In genomic region chr19:3851502-3851962, GRCm38 (mm10) we compare ENCODE assay signal across 7 mouse cellular contexts. TPM values are rescaled to one million over a fixed set of nuclear protein-coding genes. Genes with fewer than 3 reads are reported as not detected.
DNase-seq lines count a peak whose midpoint lies in the region; ATAC-seq lines count a peak whose summit lies in the region.

Chka (plus strand) TSS chr19:3851773.

- H3K4me1 ChIP-seq in embryonic facial prominence, embryonic 11.5 days (ENCODE audit: control insufficient read depth, insufficient read depth, low read length), result peaks cover 2% of the 10 kb centered on the region
- H3K4me1 ChIP-seq in limb, embryonic 11.5 days (ENCODE audit: control insufficient read depth, insufficient read depth, low read length), result peaks cover 12% of the 10 kb centered on the region
- H3K4me1 ChIP-seq in midbrain, embryonic 14.5 days (ENCODE audit: control insufficient read depth, insufficient read depth, low read length), result peaks cover 30% of the 10 kb centered on the region

- peak within 1 kb of the TSS; percentile 79 for H3K4me2 ChIP-seq in embryonic facial prominence, embryonic 11.5 days (ENCODE audit: low read depth, low read length)
- H3K4me2 ChIP-seq in limb, embryonic 11.5 days (ENCODE audit: low read depth, severe bottlenecking), result peak within 1 kb of the TSS; percentile 75
- peak within 1 kb of the TSS; percentile 64 for H3K4me2 ChIP-seq in midbrain, embryonic 14.5 days (ENCODE audit: low read length)

- H3K9ac ChIP-seq in embryonic facial prominence, embryonic 11.5 days (replicated peaks; ENCODE audit: low read length), result peak within 1 kb of the TSS; percentile 79
- H3K9ac ChIP-seq in limb, embryonic 11.5 days (ENCODE audit: low read length), result peak within 1 kb of the TSS; percentile 88
- peak within 1 kb of the TSS; percentile 84 for H3K9ac ChIP-seq in midbrain, embryonic 14.5 days (replicated peaks; ENCODE audit: low read length)

- H3K27ac ChIP-seq in embryonic facial prominence, embryonic 11.5 days (replicated peaks; ENCODE audit: low read depth, low read length), result peak within 1 kb of the TSS; percentile 89
- H3K27ac ChIP-seq in limb, embryonic 11.5 days (replicated peaks; ENCODE audit: low read depth, low read length), result peak within 1 kb of the TSS; percentile 93
- H3K27ac ChIP-seq in midbrain, embryonic 14.5 days (replicated peaks; ENCODE audit: low read depth, low read length), result peak within 1 kb of the TSS; percentile 96

- no peaks in the 10 kb centered on the region for H3K9me3 ChIP-seq in embryonic facial prominence, embryonic 11.5 days (replicated peaks; ENCODE audit: control insufficient read depth, low read length)
- H3K9me3 ChIP-seq in limb, embryonic 11.5 days (ENCODE audit: control insufficient read depth, low read length), result no peaks in the 10 kb centered on the region
- no peaks in the 10 kb centered on the region for H3K9me3 ChIP-seq in midbrain, embryonic 14.5 days (ENCODE audit: control insufficient read depth, low read length)

- H3K36me3 ChIP-seq in embryonic facial prominence, embryonic 11.5 days (replicated peaks; ENCODE audit: control insufficient read depth, insufficient read depth, low read depth, low read length), result no peaks in the 10 kb centered on the region
- H3K36me3 ChIP-seq in limb, embryonic 11.5 days (ENCODE audit: control insufficient read depth, insufficient read depth, low read length), result no peaks in the 10 kb centered on the region
- no peaks in the 10 kb centered on the region for H3K36me3 ChIP-seq in midbrain, embryonic 14.5 days (ENCODE audit: control insufficient read depth, insufficient read depth, low read length)

- WGBS in embryonic facial prominence, embryonic 11.5 days, result under 1% methylated on average over 48 of the region's 54 CpGs
- under 1% methylated on average over 49 of the region's 54 CpGs for WGBS in limb, embryonic 11.5 days
- under 1% methylated on average over 52 of the region's 54 CpGs for WGBS in midbrain, embryonic 14.5 days

- H3K27me3 ChIP-seq in embryonic facial prominence, embryonic 11.5 days (ENCODE audit: control insufficient read depth, insufficient read depth, low read length), result no peaks in the 10 kb centered on the region
- no peaks in the 10 kb centered on the region for H3K27me3 ChIP-seq in limb, embryonic 11.5 days (ENCODE audit: control insufficient read depth, insufficient read depth, low read length)
- H3K27me3 ChIP-seq in midbrain, embryonic 14.5 days (ENCODE audit: control insufficient read depth, insufficient read depth, low read length), result no peaks in the 10 kb centered on the region

- peak; percentile 98 for DNase-seq in adrenal gland, postnatal 14 days
- DNase-seq in embryonic facial prominence, embryonic 11.5 days (ENCODE audit: low spot score), result peak; percentile 98
- DNase-seq in heart, adult 11 months, result peak; percentile 100
- DNase-seq in kidney, adult 18-20 months, result peak; percentile 97
- peak; percentile 98 for DNase-seq in limb, embryonic 11.5 days (ENCODE audit: low spot score)
- DNase-seq in midbrain, embryonic 14.5 days, result peak; percentile 98
- peak; percentile 94 to 97 for DNase-seq in spleen, adult 18-20 months

- peak; percentile 97 for ATAC-seq in embryonic facial prominence, embryonic 11.5 days (replicated peaks; ENCODE audit: insufficient number of reproducible peaks, low FRiP score, low TSS enrichment, low read depth)
- ATAC-seq in limb, embryonic 11.5 days (ENCODE audit: insufficient number of reproducible peaks, low FRiP score, low TSS enrichment, low read depth), result peak; percentile 93
- peak; percentile 98 for ATAC-seq in midbrain, embryonic 14.5 days (ENCODE audit: low FRiP score, low TSS enrichment)

- H3K4me3 ChIP-seq in embryonic facial prominence, embryonic 11.5 days (ENCODE audit: low read depth, low read length), result peak within 1 kb of the TSS; percentile 82
- H3K4me3 ChIP-seq in limb, embryonic 11.5 days (ENCODE audit: low read depth, low read length), result peak within 1 kb of the TSS; percentile 78
- peak within 1 kb of the TSS; percentile 82 for H3K4me3 ChIP-seq in midbrain, embryonic 14.5 days (replicated peaks; ENCODE audit: low read depth, low read length)

RNA-seq across cellular contexts. Expression of gene Chka, which starts in this region (rescaled TPM):
- 52.0 and 82.2 TPM in 2 replicates for total RNA-seq in adrenal gland, postnatal 14 days (2021)
- polyA plus RNA-seq in embryonic facial prominence, embryonic 11.5 days (2014; fragmentation: Nextera tagmentation; extraction: Ambion mirVana), result 38.1 and 46.2 TPM in 2 replicates
- polyA plus RNA-seq in limb, embryonic 11.5 days (2014; fragmentation: Nextera tagmentation; extraction: Ambion mirVana), result 47.3 and 47.7 TPM in 2 replicates
- 50.2 and 51.8 TPM in 2 replicates for polyA plus RNA-seq in midbrain, embryonic 14.5 days (2014; fragmentation: Nextera tagmentation; extraction: Ambion mirVana)

Comparison
In these comparisons a context has a peak if more than half of its experiments do, and no peak if none do; other contexts are left out.
1. Peak in every context shown above with its lines: DNase-seq, ATAC-seq, H3K4me3 ChIP-seq and H3K27ac ChIP-seq.